Mouse (Mus musculus) ES-E14 (cell line): Measurements from ENCODE around the gene Satb2.

Experiments used
- CHD2 ChIP-seq: IDR thresholded peaks from 2 replicates; pipeline ENCODE4 v1.6.1; 2014; ENCODE audit warnings: mild to moderate bottlenecking, low read depth, low read length, inconsistent platforms
- HCFC1 ChIP-seq: IDR thresholded peaks from 2 replicates; pipeline ENCODE4 v1.6.1; 2012; ENCODE audit warnings: low read length, inconsistent platforms, borderline replicate concordance; ENCODE audit not compliant: insufficient read depth
- ZC3H11A ChIP-seq: IDR thresholded peaks from 2 replicates; pipeline ENCODE4 v1.6.1; 2012; ENCODE audit warnings: low read depth, mild to moderate bottlenecking, inconsistent platforms, low read length, borderline replicate concordance

DNA sequence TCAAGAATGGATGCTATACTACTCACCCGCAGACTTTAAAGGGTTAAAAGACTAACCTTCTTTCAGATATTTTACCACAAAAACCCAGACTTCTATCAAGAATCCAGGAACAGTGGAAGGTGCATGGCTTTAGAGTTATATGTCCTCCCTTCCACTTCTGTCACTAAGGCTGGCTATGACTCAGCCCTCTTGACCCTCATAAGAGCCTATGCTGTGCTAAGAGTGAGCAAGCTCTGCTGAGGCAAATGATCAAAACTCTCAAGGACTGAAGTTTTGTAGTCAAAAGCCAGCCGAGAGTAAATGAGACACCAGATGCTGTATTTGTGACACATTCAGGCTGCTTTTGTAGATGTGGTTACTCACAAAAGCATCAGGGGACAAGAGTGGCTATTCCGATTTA is 81.8 kb downstream of the Satb2 start:
- TF ChIP-seq HCFC1 (no peak), CHD2 (no peak), ZC3H11A (no peak)
